Mouse (Mus musculus) testis, adult 2 months (tissue): ENCODE measurements around the gene Kncn.

Experiments used
- CTCF ChIP-seq: fragments of 200-500 bp; IDR thresholded peaks from 2 replicates; pipeline ENCODE4 v1.5.1; 2012; ENCODE audit warnings: low read depth, mild to moderate bottlenecking, inconsistent platforms, low read length, moderate library complexity; ENCODE audit not compliant: control insufficient read depth, insufficient read depth, insufficient replicate concordance
- POLR2A ChIP-seq: fragments of 200-500 bp; IDR thresholded peaks from 2 replicates; pipeline ENCODE4 v1.6.1; 2012; ENCODE audit warnings: low read depth, mild to moderate bottlenecking, inconsistent platforms, low read length, moderate library complexity; ENCODE audit not compliant: control insufficient read depth

GRCm38 (mm10) chr4:115923262-115923880 lies 39.2 kb downstream of the Kncn start:
- TF ChIP-seq POLR2A (no peak), CTCF (no peak)
